Mouse (Mus musculus): ENCODE results near the gene Crcp.

Crcp gene

GRCm38 (mm10) chr5:130029142-130029897 is at the start of gene Crcp, which contains the start of gene Asl:
Gene Crcp, plus strand, starts transcription at chr5:130029290.
Gene Asl, minus strand, starts transcription at chr5:130029247.
- DNase-seq: peak; percentile 84

- DNase-seq: no peak
Observed at GRCm38 (mm10) chr5:129980216-129980615, 48.9 kb upstream of the Crcp start.

- DNase-seq: no peak
Observed at GRCm38 (mm10) chr5:129989376-129989775, 39.7 kb upstream of the Crcp start.

- no peak for DNase-seq
Observed at GRCm38 (mm10) chr5:129991898-129992297, 37.2 kb upstream of the Crcp start.

- DNase-seq: no peak
Observed at GRCm38 (mm10) chr5:129993374-129993773, 35.7 kb upstream of the Crcp start.

GRCm38 (mm10) chr5:129994989-129995388 is 34.1 kb upstream of the Crcp start:
- no peak for DNase-seq

- no peak for DNase-seq
Observed at GRCm38 (mm10) chr5:129997700-129998099, 31.4 kb upstream of the Crcp start.

GRCm38 (mm10) chr5:129999097-129999496 is 30.0 kb upstream of the Crcp start:
- peak; percentile 38 for DNase-seq

- peak; percentile 64 for DNase-seq
Observed at GRCm38 (mm10) chr5:130000735-130001134, 28.4 kb upstream of the Crcp start.

GRCm38 (mm10) chr5:130001356-130001987 is 27.6 kb upstream of the Crcp start:
- peak; percentile 42 for DNase-seq

GRCm38 (mm10) chr5:130002301-130003146 is 26.6 kb upstream of the Crcp start, which contains the start of gene Gusb:
Gene Gusb, minus strand, starts transcription at chr5:130003049.
- DNase-seq: peak; percentile 91

GRCm38 (mm10) chr5:130003229-130003628 is 25.9 kb upstream of the Crcp start:
- DNase-seq: no peak

GRCm38 (mm10) chr5:130007344-130007743 is 21.7 kb upstream of the Crcp start:
- no peak for DNase-seq

GRCm38 (mm10) chr5:130008034-130008590 is 21.0 kb upstream of the Crcp start:
- DNase-seq: no peak

GRCm38 (mm10) chr5:130009784-130010183 is 19.3 kb upstream of the Crcp start:
- DNase-seq: no peak

GRCm38 (mm10) chr5:130010961-130011360 is 18.1 kb upstream of the Crcp start:
- DNase-seq: no peak

- no peak for DNase-seq
Observed at GRCm38 (mm10) chr5:130015104-130015503, 14.0 kb upstream of the Crcp start.

GRCm38 (mm10) chr5:130019461-130019860 is 9.6 kb upstream of the Crcp start:
- no peak for DNase-seq

- no peak for DNase-seq
Observed at GRCm38 (mm10) chr5:130021361-130021966, 7.6 kb upstream of the Crcp start.

- no peak for DNase-seq
Observed at GRCm38 (mm10) chr5:130022366-130022765, 6.7 kb upstream of the Crcp start.

- no peak for DNase-seq
Observed at GRCm38 (mm10) chr5:130023067-130023766, 5.9 kb upstream of the Crcp start.
